In genomic region chr4:133493895-133494294, GRCm38 (mm10) we compare ENCODE assay signal across 7 mouse cellular contexts. TPM values are rescaled to one million over a fixed set of nuclear protein-coding genes. Genes with fewer than 3 reads are reported as not detected.
A peak's percentile ranks its signal among the peaks of the same experiment; 100 is the strongest.
DNase-seq lines count a peak whose midpoint lies in the region; ATAC-seq and TF ChIP-seq lines count a peak whose summit lies in the region.

No protein-coding gene starts in this region.

- DNase-seq in 416B (ENCODE audit: low read depth) = peak; percentile 13
- peak; percentile 38 for DNase-seq in CD4-positive helper T cell, adult 2 months (ENCODE audit: low read depth, low spot score)
- no peak for DNase-seq in layer of hippocampus, adult 11-12 months (ENCODE audit: low spot score)
- no peak for DNase-seq in Muller cell, postnatal 12 days (ENCODE audit: inconsistent ontology term)

- TF ChIP-seq POLR2A in small intestine, adult 2 months (IDR thresholded peaks at IDR 0.05; ENCODE audit: low read depth, low read length) = no peak

- peak overlapping the region; percentile 70 for H3K4me2 ChIP-seq in heart, embryonic 15.5 days
- H3K4me2 ChIP-seq in limb, embryonic 15.5 days = peak overlapping the region; percentile 55

- no peaks in the 10 kb centered on the region for H3K36me3 ChIP-seq in heart, embryonic 15.5 days
- H3K36me3 ChIP-seq in limb, embryonic 15.5 days = no peaks in the 10 kb centered on the region
- H3K36me3 ChIP-seq in small intestine, adult 2 months (ENCODE audit: control insufficient read depth, insufficient read depth, low read length) = no peaks in the 10 kb centered on the region

- peak overlapping the region; percentile 39 for H3K27ac ChIP-seq in heart, embryonic 15.5 days
- H3K27ac ChIP-seq in limb, embryonic 15.5 days = no peak overlapping the region
- peak overlapping the region; percentile 75 for H3K27ac ChIP-seq in small intestine, adult 2 months (ENCODE audit: insufficient read depth, low read depth, low read length)

- peaks cover 44% of the 10 kb centered on the region for H3K27me3 ChIP-seq in heart, embryonic 15.5 days
- H3K27me3 ChIP-seq in limb, embryonic 15.5 days = peaks cover 41% of the 10 kb centered on the region
- H3K27me3 ChIP-seq in small intestine, adult 2 months (ENCODE audit: control insufficient read depth, insufficient read depth, low read length) = peaks cover 23% of the 10 kb centered on the region

- WGBS in heart, embryonic 15.5 days = 15% methylated on average over 9 of the region's 12 CpGs
- WGBS in limb, embryonic 15.5 days = 25% methylated on average over 9 of the region's 12 CpGs
- WGBS in small intestine, adult 2 months = 5% methylated on average over 10 of the region's 12 CpGs

- no peak for TF ChIP-seq CTCF in small intestine, adult 2 months (IDR thresholded peaks at IDR 0.05; ENCODE audit: extremely low read depth, insufficient read length, insufficient replicate concordance, low read depth, low read length)

- H3K9me3 ChIP-seq in heart, embryonic 15.5 days (replicated peaks) = no peaks in the 10 kb centered on the region
- no peaks in the 10 kb centered on the region for H3K9me3 ChIP-seq in limb, embryonic 15.5 days

- no peak for ATAC-seq in heart, embryonic 15.5 days (replicated peaks; ENCODE audit: insufficient number of reproducible peaks, insufficient read depth, low FRiP score, low read depth)
- ATAC-seq in limb, embryonic 15.5 days (ENCODE audit: insufficient number of reproducible peaks, low FRiP score, low TSS enrichment, low read depth) = no peak

- H3K4me1 ChIP-seq in heart, embryonic 15.5 days (replicated peaks) = peaks cover 49% of the 10 kb centered on the region
- H3K4me1 ChIP-seq in limb, embryonic 15.5 days = peaks cover 40% of the 10 kb centered on the region
- H3K4me1 ChIP-seq in small intestine, adult 2 months (ENCODE audit: control insufficient read depth, insufficient read depth, insufficient read length, low read length) = peaks cover 19% of the 10 kb centered on the region

- H3K4me3 ChIP-seq in heart, embryonic 15.5 days = peak overlapping the region; percentile 41
- H3K4me3 ChIP-seq in limb, embryonic 15.5 days = peak overlapping the region; percentile 29
- H3K4me3 ChIP-seq in small intestine, adult 2 months (ENCODE audit: low read depth, low read length) = peak overlapping the region; percentile 63

- H3K9ac ChIP-seq in heart, embryonic 15.5 days = peak overlapping the region; percentile 42; the same call in 1 of the 2 replicates
- no peak overlapping the region for H3K9ac ChIP-seq in limb, embryonic 15.5 days

RNA-seq across cellular contexts. Expression of gene Trnp1, which starts 4.5 kb away (rescaled TPM):
- polyA plus RNA-seq in heart, embryonic 15.5 days (2015; fragmentation: Nextera tagmentation; extraction: Ambion mirVana) = 1.3 and 1.4 TPM in 2 replicates
- polyA plus RNA-seq in limb, embryonic 15.5 days (2015; fragmentation: Nextera tagmentation; extraction: Ambion mirVana) = 3.7 and 4.0 TPM in 2 replicates
- polyA plus RNA-seq in small intestine, adult 2 months (2012; rRNA removed) = 6.1 and 6.2 TPM in 2 replicates

RNA-seq across cellular contexts. Expression of gene Tent5b, which starts 14.0 kb away (rescaled TPM):
- polyA plus RNA-seq in heart, embryonic 15.5 days (2015; fragmentation: Nextera tagmentation; extraction: Ambion mirVana) = 0.83 and 1.2 TPM in 2 replicates
- 11.8 and 12.6 TPM in 2 replicates for polyA plus RNA-seq in limb, embryonic 15.5 days (2015; fragmentation: Nextera tagmentation; extraction: Ambion mirVana)
- polyA plus RNA-seq in small intestine, adult 2 months (2012; rRNA removed) = 1.8 and 2.1 TPM in 2 replicates

RNA-seq across cellular contexts. Expression of gene Kdf1, which starts 24.9 kb away (rescaled TPM):
- polyA plus RNA-seq in heart, embryonic 15.5 days (2015; fragmentation: Nextera tagmentation; extraction: Ambion mirVana) = 0.84 and 5.0 TPM in 2 replicates
- polyA plus RNA-seq in limb, embryonic 15.5 days (2015; fragmentation: Nextera tagmentation; extraction: Ambion mirVana) = 22.7 and 22.9 TPM in 2 replicates
- polyA plus RNA-seq in small intestine, adult 2 months (2012; rRNA removed) = 44.4 and 71.0 TPM in 2 replicates

RNA-seq across cellular contexts. Expression of gene Nudc, which starts 51.9 kb away (rescaled TPM):
- polyA plus RNA-seq in heart, embryonic 15.5 days (2015; fragmentation: Nextera tagmentation; extraction: Ambion mirVana) = 199 and 206 TPM in 2 replicates
- 247 and 256 TPM in 2 replicates for polyA plus RNA-seq in limb, embryonic 15.5 days (2015; fragmentation: Nextera tagmentation; extraction: Ambion mirVana)
- polyA plus RNA-seq in small intestine, adult 2 months (2012; rRNA removed) = 9.3 and 16.1 TPM in 2 replicates

RNA-seq across cellular contexts. Expression of gene Nr0b2, which starts 59.3 kb away (rescaled TPM):
- polyA plus RNA-seq in heart, embryonic 15.5 days (2015; fragmentation: Nextera tagmentation; extraction: Ambion mirVana) = 13.4 and 16.0 TPM in 2 replicates
- polyA plus RNA-seq in limb, embryonic 15.5 days (2015; fragmentation: Nextera tagmentation; extraction: Ambion mirVana) = not detected in 2 replicates
- polyA plus RNA-seq in small intestine, adult 2 months (2012; rRNA removed) = 1.8 and 23.0 TPM in 2 replicates

Comparison
In these comparisons a context has a peak if more than half of its experiments do, and no peak if none do; other contexts are left out.
1. DNase-seq: peak in 416B (single experiment) and CD4-positive helper T cell, adult 2 months (single experiment); none in layer of hippocampus, adult 11-12 months (single experiment) and Muller cell, postnatal 12 days (single experiment).
2. Peak in every context shown above with its lines, with median percentiles within 50 percentile points of each other: H3K4me3 ChIP-seq.